Mouse (Mus musculus): Measurements from ENCODE around the gene Fras1.

DNA sequence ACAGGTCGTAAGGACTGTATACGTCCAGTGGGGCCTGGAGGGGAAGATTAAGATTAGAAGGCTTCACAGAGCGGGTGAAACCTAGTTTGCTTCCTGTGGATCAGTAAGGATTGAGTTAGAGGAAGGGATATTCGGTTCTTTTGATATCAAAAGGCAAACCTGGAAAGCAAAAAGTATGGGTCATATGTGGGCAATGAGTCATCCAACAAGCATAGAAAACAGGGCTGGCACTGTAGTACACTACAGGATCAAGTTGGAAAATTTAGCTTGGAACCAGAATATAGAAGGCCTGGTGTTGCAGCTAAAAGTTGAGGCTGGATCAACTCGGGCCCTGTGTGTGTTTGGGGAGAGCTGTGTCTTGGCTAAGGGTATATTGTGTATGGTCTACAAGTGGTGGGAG, 246.9 kb downstream of the Fras1 start:
- TF ChIP-seq GATA1 (IDR thresholded peaks at IDR 0.05; ENCODE audit: low read length) (no peak), TAL1 (IDR thresholded peaks at IDR 0.05; ENCODE audit: low read length) (no peak)

All from erythroblast, embryonic 14.5 days (primary cell).